Comparison of ENCODE assay signal across 10 mouse cellular contexts in genomic region chr13:98588480-98588879, GRCm38 (mm10). TPM values are rescaled to one million over a fixed set of nuclear protein-coding genes. Genes with fewer than 3 reads are reported as not detected.
DNase-seq lines count a peak whose midpoint lies in the region; ATAC-seq and TF ChIP-seq lines count a peak whose summit lies in the region.
"Had no signal": no experiment of that assay in that cellular context is flagged by ENCODE, and none has a peak within 500 bp of the region (broad histone marks: within the 10 kb centered on the region; RNA-seq: fewer than 3 reads in every experiment).

No protein-coding gene starts in this region.

- no peaks in the 10 kb centered on the region for H3K36me3 ChIP-seq in spleen, adult 2 months (ENCODE audit: control insufficient read depth, insufficient read depth, low read length)
- H3K36me3 ChIP-seq in liver, embryonic 13.5 days: no peaks in the 10 kb centered on the region
- no peaks in the 10 kb centered on the region for H3K36me3 ChIP-seq in thymus, adult 2 months (ENCODE audit: control insufficient read depth, insufficient read depth, low read length)

- H3K27ac ChIP-seq in cerebellum, adult 2 months (ENCODE audit: insufficient read depth, low read length): no peak overlapping the region
- H3K27ac ChIP-seq in spleen, adult 2 months (ENCODE audit: insufficient read depth, low read length): no peak overlapping the region
- no peak overlapping the region for H3K27ac ChIP-seq in liver, embryonic 13.5 days
- no peak overlapping the region for H3K27ac ChIP-seq in thymus, adult 2 months (ENCODE audit: control insufficient read depth, insufficient read depth, low read length)

- no peaks in the 10 kb centered on the region for H3K4me1 ChIP-seq in cerebellum, adult 2 months (ENCODE audit: control insufficient read depth, insufficient read depth, low read length)
- H3K4me1 ChIP-seq in spleen, adult 2 months (ENCODE audit: control insufficient read depth, insufficient read depth, insufficient read length): peaks cover 2% of the 10 kb centered on the region; the same call in 1 of the 2 replicates
- H3K4me1 ChIP-seq in liver, embryonic 13.5 days (replicated peaks): peaks cover 13% of the 10 kb centered on the region
- no peaks in the 10 kb centered on the region for H3K4me1 ChIP-seq in thymus, adult 2 months (replicated peaks; ENCODE audit: control insufficient read depth, insufficient read depth, low read length)

- no peaks in the 10 kb centered on the region; the same call in 1 of the 2 replicates for H3K27me3 ChIP-seq in cerebellum, adult 2 months (ENCODE audit: control insufficient read depth, insufficient read depth, low read length)
- H3K27me3 ChIP-seq in spleen, adult 2 months (ENCODE audit: control insufficient read depth, insufficient read depth, low read length): peaks cover 12% of the 10 kb centered on the region; the same call in 1 of the 2 replicates
- H3K27me3 ChIP-seq in liver, embryonic 13.5 days: peaks cover 63% of the 10 kb centered on the region
- peaks cover 7% of the 10 kb centered on the region; the same call in 1 of the 2 replicates for H3K27me3 ChIP-seq in thymus, adult 2 months (ENCODE audit: control insufficient read depth, insufficient read depth, low read length)

- peak overlapping the region; percentile 61 for H3K4me2 ChIP-seq in liver, embryonic 13.5 days

- WGBS in cerebellum, adult 2 months: 33% methylated on average over 12 of the region's 12 CpGs
- 19% methylated on average over 12 of the region's 12 CpGs for WGBS in spleen, adult 2 months
- WGBS in liver, embryonic 13.5 days (ENCODE audit: insufficient replicate concordance): 9% methylated on average over 12 of the region's 12 CpGs
- WGBS in thymus, adult 2 months: 20% methylated on average over 12 of the region's 12 CpGs

- DNase-seq in cerebellum, adult 2 months: no peak
- DNase-seq in spleen, adult 2 months (ENCODE audit: low read depth in 1 of 2, low spot score in 2 of 2): no peak
- no peak for DNase-seq in spleen, postnatal 36 days (ENCODE audit: low spot score in 2 of 2)
- DNase-seq in liver, embryonic 13.5 days: no peak
- no peak for DNase-seq in thymus, adult 2 months
- DNase-seq in kidney, adult 18-20 months: no peak
- DNase-seq in layer of hippocampus, adult 8-10 months (ENCODE audit: low spot score in 2 of 2): no peak

- no peak overlapping the region for H3K9ac ChIP-seq in liver, embryonic 13.5 days

- H3K4me3 ChIP-seq in cerebellum, adult 2 months (replicated peaks; ENCODE audit: insufficient read depth, low read depth, low read length): peak overlapping the region; percentile 53
- peak overlapping the region; percentile 20; the same call in 1 of the 2 replicates for H3K4me3 ChIP-seq in spleen, adult 2 months (ENCODE audit: extremely low read depth, insufficient read depth, insufficient read length)
- peak overlapping the region; percentile 41 for H3K4me3 ChIP-seq in liver, embryonic 13.5 days (replicated peaks)
- no peak overlapping the region for H3K4me3 ChIP-seq in thymus, adult 2 months (ENCODE audit: control insufficient read depth, insufficient read depth, low read length)

- ATAC-seq in cerebellum, adult (ENCODE audit: insufficient number of reproducible peaks, low FRiP score, low TSS enrichment): no peak
- no peak for ATAC-seq in liver, embryonic 13.5 days (ENCODE audit: low read depth)

- TF ChIP-seq POLR2A in cerebellum, adult 2 months (IDR thresholded peaks at IDR 0.05; ENCODE audit: borderline replicate concordance, insufficient read depth, low read length): no peak
- no peak for TF ChIP-seq POLR2A in spleen, adult 2 months (IDR thresholded peaks at IDR 0.05; ENCODE audit: low read depth, low read length)
- TF ChIP-seq POLR2A in thymus, adult 2 months (IDR thresholded peaks at IDR 0.05; ENCODE audit: control insufficient read depth, extremely low read depth, insufficient read depth, low read length, poor library complexity): no peak

- no peaks in the 10 kb centered on the region for H3K9me3 ChIP-seq in liver, embryonic 13.5 days (replicated peaks)

- TF ChIP-seq CTCF in cerebellum, adult 2 months (IDR thresholded peaks at IDR 0.05; ENCODE audit: borderline replicate concordance, insufficient read depth, low read depth, low read length): no peak
- no peak for TF ChIP-seq CTCF in spleen, adult 2 months (IDR thresholded peaks at IDR 0.05; ENCODE audit: extremely low read depth, insufficient read depth, insufficient read length, insufficient replicate concordance)
- TF ChIP-seq CTCF in thymus, adult 2 months (IDR thresholded peaks at IDR 0.05; ENCODE audit: borderline replicate concordance, control insufficient read depth, extremely low read depth, insufficient read depth, low read length, poor library complexity): no peak

RNA-seq across cellular contexts. Expression of gene Tmem174, which starts 48.7 kb away (rescaled TPM):
- polyA plus RNA-seq in cerebellum, adult 2 months (2012; rRNA removed): 0.25 and 0.36 TPM in 2 replicates
- polyA plus RNA-seq in spleen, adult 2 months (2012; rRNA removed): 0.04 TPM in 1 of 2 replicates, not detected in the other
- polyA plus RNA-seq in liver, embryonic 13.5 days (2015; fragmentation: Nextera tagmentation; extraction: Ambion mirVana): not detected in 2 replicates
- polyA plus RNA-seq in thymus, adult 2 months (2012; rRNA removed): 0.13 TPM in 1 of 2 replicates, not detected in the other
- under 1 TPM in 2 of 4 experiments, not detected in 2; 0.23 to 0.33 TPM for total RNA-seq in layer of hippocampus, adult 8-10 months (2022)
- total RNA-seq: heart, postnatal 36 days had no signal
- polyA plus RNA-seq: brain, embryonic 14.5 days had no signal
